Mouse (Mus musculus) lung, embryonic 14.5 days (tissue): ENCODE data around the gene Gpank1. TPM values are rescaled to one million over a fixed set of nuclear protein-coding genes. Genes with fewer than 3 reads are reported as not detected.

Source experiments
- ATAC-seq: fragments of 200-750 bp; cut with Nextera tagmentation; 2 replicates; pipeline ENCODE4 v1.8.0; 2017; ENCODE audit warnings: mild to moderate bottlenecking, moderate TSS enrichment, moderate library complexity; ENCODE audit not compliant: insufficient read depth
- DNase-seq: peaks from one replicate; pipeline ENCODE4 v3.0.0-alpha.2; 2015
- H3K27ac ChIP-seq: fragments of 300-500 bp; sonication (generic); 2 replicates; pipeline ENCODE4 v1.5.1; 2014; ENCODE audit warnings: low read depth, mild to moderate bottlenecking, moderate library complexity
- H3K27me3 ChIP-seq: fragments of 300-500 bp; sonication (generic); 2 replicates; pipeline ENCODE4 v1.6.1; 2014; ENCODE audit warnings: low read length, control low read depth; ENCODE audit not compliant: insufficient read depth
- H3K36me3 ChIP-seq: fragments of 300-500 bp; sonication (generic); 2 replicates; pipeline ENCODE4 v1.6.1; 2014; ENCODE audit warnings: control low read depth; ENCODE audit not compliant: insufficient read depth
- H3K4me1 ChIP-seq: fragments of 300-500 bp; sonication (generic); 2 replicates; pipeline ENCODE4 v1.6.1; 2014; ENCODE audit warnings: antibody characterized with exemption, control low read depth; ENCODE audit not compliant: insufficient read depth
- H3K4me2 ChIP-seq: fragments of 300-500 bp; sonication (generic); 2 replicates; pipeline ENCODE4 v1.6.1; 2014; ENCODE audit warnings: mild to moderate bottlenecking
- H3K4me3 ChIP-seq: fragments of 300-500 bp; sonication (generic); 2 replicates; pipeline ENCODE4 v1.5.1; 2014; ENCODE audit warnings: low read depth, low read length
- H3K9ac ChIP-seq: fragments of 300-500 bp; sonication (generic); 2 replicates; pipeline ENCODE4 v1.6.1; 2014
- H3K9me3 ChIP-seq: fragments of 300-500 bp; sonication (generic); 2 replicates; pipeline ENCODE4 v1.6.1; 2016; ENCODE audit warnings: low read depth, low read length, control low read depth
- CTCF ChIP-seq: IDR thresholded peaks from 2 replicates; pipeline ENCODE4 v1.5.1; 2016; ENCODE audit warnings: antibody characterized with exemption, low read depth
- WGBS: fragments of 180-500 bp; shearing (Covaris S2); extraction: QIAGEN DNeasy Blood & Tissue Kit; methylation state at CpG from one replicate; pipeline ENCODE4 v1.1.7; 2014; 5-methylcytosine and 5-hydroxymethylcytosine counted together
- polyA plus RNA-seq: library from polyadenylated mRNA; unstranded; fragments of >200 nt; fragmentation: Nextera tagmentation; extraction: Ambion mirVana; gene quantifications from 2 replicates; pipeline ENCODE4 v1.2.1, GENCODE M21; 2014

The Gpank1 gene
- polyA plus RNA-seq, 1 experiment from 2014 or later = 19.0 TPM

DNA sequence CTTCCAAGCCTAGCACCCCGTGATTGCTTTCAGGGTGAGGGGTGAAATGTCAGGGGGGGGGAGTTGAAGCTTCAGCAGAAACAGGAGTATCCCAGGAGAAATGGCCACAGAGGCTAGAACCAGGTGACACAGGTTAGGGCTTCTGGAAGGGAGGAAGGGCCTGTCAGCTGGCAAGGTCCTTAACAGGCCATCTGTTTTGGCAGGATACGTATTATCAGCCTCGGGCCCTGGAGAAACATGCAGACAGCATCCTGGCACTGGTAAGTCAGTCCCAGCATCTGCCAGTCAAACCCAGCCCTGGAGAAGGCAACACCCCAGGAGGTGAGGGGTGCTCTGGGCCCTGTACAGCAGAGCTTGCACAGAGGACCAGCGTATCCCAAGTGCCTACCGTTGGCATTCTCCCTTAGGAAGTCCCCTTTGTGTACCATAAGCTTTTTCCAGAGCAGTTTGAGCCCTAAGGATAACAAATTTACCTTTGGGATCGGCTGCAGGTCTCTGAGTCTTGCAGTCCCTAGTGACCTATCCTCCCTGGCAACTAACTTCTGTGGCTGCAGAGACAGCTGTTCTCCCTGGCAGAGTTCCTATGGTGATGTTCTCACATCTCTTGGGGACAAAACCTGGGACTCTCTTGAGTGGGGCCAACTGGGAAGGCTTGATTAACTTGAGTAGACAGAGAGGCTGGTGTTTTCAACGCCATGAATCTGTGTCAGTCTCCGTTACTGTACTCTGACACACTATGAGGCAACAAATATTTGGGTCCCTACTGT is 30.9 kb upstream of the Gpank1 start:
- ATAC-seq (no peak), DNase-seq (no peak)
- peaks cover 7% of the 10 kb centered on the region for H3K4me1 ChIP-seq
- 59% methylated on average over 8 of the region's 8 CpGs for WGBS
- H3K9me3 ChIP-seq = no peaks in the 10 kb centered on the region
- peaks cover 34% of the 10 kb centered on the region for H3K36me3 ChIP-seq
- H3K27ac ChIP-seq = 0 out of 2 replicates have a peak overlapping the region, but pooled peaks have one; percentile 2
- H3K4me3 ChIP-seq = peak overlapping the region; percentile 63
- peak overlapping the region; percentile 84 for H3K9ac ChIP-seq
- H3K4me2 ChIP-seq = peak overlapping the region; percentile 63
- no peaks in the 10 kb centered on the region for H3K27me3 ChIP-seq
- no peak for TF ChIP-seq CTCF

DNA sequence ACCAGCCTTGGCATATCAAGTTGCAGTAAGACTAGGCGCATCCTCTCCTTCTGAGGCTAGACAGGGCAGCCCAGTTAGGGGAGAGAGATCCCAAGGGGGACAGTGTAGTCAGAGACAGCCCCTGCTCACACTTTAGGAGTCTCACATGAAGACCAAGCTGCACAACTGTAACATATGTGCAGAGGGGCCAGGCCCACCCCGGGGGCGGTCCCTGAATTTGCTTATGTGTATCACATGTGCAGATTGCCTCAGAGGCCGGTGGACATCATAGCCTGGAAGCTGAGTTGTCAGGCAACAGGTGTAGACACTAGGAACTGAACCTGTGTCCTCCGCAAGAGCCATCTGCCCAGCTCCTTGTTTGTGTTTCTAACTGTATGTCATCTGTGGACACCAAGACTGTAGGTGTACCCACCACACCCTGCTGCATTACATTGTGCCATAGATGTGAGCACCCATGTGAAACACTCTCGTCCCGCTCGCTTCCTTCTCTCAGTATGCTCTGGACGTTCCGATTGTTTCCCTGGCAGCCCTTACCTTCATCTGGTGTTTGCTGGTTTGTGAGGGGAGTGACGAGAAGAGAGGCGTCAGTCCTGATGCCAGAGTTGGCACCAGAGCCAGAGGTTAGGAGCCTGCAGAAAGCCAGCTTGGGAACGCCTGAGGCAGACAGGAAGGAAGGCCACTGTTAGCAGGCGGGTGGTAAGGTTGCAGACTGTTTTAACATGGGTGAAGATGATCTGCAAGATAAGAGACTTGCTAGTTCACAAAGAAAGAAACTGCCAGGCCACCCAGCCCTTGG is 28.7 kb upstream of the Gpank1 start:
- H3K4me3 ChIP-seq = no peak overlapping the region
- no peak for TF ChIP-seq CTCF
- peaks cover 7% of the 10 kb centered on the region for H3K4me1 ChIP-seq
- H3K4me2 ChIP-seq = no peak overlapping the region
- H3K9me3 ChIP-seq = no peaks in the 10 kb centered on the region
- no peaks in the 10 kb centered on the region for H3K27me3 ChIP-seq
- WGBS = 84% methylated on average over 14 of the region's 14 CpGs
- no peak overlapping the region for H3K27ac ChIP-seq
- ATAC-seq (no peak), DNase-seq (no peak)
- H3K36me3 ChIP-seq = peaks cover 57% of the 10 kb centered on the region
- no peak overlapping the region for H3K9ac ChIP-seq

DNA sequence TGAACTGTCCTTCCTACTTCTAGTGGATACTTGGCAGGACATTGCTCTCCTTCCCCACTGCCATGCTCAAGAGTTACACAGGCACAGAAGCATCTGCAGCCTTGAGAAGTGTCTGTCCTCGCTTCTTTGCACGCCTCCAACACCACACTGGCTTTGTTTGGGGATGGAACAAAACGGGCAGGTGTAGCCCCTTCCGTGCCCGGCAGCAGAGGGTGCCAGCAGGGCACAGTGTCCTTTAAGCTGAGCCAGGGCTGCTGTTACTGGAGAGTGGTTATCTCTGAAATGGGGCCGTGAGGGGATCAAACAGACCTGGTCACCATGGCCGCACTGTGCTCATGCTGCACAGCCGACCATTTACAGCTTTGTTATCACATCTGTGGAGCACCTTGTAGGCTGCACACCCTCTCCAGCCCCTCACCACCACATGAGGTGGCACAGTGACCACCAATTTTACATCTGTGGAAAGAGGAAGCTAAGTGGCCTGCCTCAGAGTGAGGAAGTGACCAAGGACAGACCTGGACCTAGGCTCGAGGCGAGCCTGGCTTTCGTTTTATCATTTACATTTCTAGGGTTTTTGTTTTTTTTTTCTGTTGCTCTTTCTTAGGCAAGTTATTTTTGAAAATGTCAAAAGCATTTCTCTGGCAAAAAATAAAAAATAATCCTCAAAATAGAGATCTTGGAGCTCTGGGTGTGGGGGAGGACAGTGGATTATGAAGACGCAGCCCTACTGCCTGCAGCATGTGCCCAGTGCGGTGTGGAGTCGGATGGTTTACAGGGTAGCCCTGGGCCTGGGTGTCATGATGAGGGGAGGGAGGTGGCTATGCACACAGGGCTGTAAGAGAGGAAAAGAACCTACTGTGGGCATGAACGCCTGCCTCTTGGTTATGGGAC is 26.5 kb upstream of the Gpank1 start:
- H3K9me3 ChIP-seq = no peaks in the 10 kb centered on the region
- DNase-seq (no peak), ATAC-seq (no peak)
- no peak overlapping the region for H3K4me2 ChIP-seq
- H3K4me1 ChIP-seq = peaks cover 7% of the 10 kb centered on the region
- peaks cover 78% of the 10 kb centered on the region for H3K36me3 ChIP-seq
- WGBS = 86% methylated on average over 15 of the region's 15 CpGs
- no peak overlapping the region for H3K4me3 ChIP-seq
- no peak overlapping the region for H3K27ac ChIP-seq
- no peaks in the 10 kb centered on the region for H3K27me3 ChIP-seq
- TF ChIP-seq CTCF = no peak
- no peak overlapping the region for H3K9ac ChIP-seq

DNA sequence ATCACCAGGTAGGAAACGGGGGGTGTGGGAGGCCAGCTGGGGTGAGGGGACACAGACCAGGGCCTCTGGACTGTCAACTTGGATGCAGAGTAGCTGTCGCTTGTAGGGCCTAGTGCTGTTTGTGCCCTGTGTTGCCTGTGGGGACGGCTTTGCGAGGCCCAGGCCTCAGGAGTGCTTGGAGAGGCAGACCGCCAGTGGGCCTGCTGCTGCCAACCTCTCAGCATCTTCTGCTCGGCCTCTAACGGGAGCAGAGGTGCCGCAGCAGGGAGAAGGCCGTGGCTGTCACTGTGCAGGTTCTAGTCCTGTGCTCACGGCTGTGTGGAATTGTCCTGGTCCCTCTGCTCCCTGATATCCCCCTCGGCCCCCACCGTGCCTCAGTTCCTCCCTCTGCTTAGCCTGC is 24.7 kb upstream of the Gpank1 start:
- ATAC-seq = no peak
- 85% methylated on average over 12 of the region's 12 CpGs for WGBS
- Histone ChIP-seq H3K4me1 (no peaks in the 10 kb centered on the region), H3K27me3 (no peaks in the 10 kb centered on the region), H3K4me3 (no peak overlapping the region), H3K27ac (no peak overlapping the region), H3K36me3 (peaks cover 94% of the 10 kb centered on the region), H3K9me3 (no peaks in the 10 kb centered on the region), H3K9ac (no peak overlapping the region), H3K4me2 (no peak overlapping the region)
- no peak for DNase-seq
- TF ChIP-seq CTCF = no peak

DNA sequence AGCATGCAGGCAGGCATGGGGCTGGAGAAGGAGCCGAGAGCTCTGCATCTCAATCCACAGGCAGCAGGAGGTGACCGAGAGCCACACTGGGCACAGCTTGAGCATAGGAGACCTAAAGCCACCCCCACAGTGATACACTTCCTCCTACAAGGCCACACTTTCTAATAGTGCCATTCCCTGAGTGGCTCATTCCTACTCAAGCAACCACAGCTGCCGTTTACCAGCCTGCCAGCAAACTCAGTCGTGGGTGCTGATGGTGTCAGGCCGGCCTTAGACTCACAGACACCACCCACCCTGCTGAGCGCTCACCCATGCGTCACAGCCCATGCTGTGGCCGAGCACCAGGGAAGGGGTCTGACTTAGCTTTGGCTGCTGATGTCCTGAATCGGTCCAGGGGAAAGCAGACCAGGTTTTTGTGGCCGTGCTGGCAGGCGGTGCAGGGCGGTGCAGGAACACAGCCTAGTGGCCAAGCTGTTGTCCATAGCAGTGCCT is 24.0 kb upstream of the Gpank1 start:
- 81% methylated on average over 12 of the region's 12 CpGs for WGBS
- Histone ChIP-seq H3K27me3 (no peaks in the 10 kb centered on the region), H3K4me2 (no peak overlapping the region), H3K4me1 (no peaks in the 10 kb centered on the region), H3K9ac (no peak overlapping the region), H3K4me3 (no peak overlapping the region), H3K9me3 (no peaks in the 10 kb centered on the region), H3K36me3 (peaks cover 96% of the 10 kb centered on the region), H3K27ac (no peak overlapping the region)
- TF ChIP-seq CTCF = no peak
- ATAC-seq (no peak), DNase-seq (no peak)

DNA sequence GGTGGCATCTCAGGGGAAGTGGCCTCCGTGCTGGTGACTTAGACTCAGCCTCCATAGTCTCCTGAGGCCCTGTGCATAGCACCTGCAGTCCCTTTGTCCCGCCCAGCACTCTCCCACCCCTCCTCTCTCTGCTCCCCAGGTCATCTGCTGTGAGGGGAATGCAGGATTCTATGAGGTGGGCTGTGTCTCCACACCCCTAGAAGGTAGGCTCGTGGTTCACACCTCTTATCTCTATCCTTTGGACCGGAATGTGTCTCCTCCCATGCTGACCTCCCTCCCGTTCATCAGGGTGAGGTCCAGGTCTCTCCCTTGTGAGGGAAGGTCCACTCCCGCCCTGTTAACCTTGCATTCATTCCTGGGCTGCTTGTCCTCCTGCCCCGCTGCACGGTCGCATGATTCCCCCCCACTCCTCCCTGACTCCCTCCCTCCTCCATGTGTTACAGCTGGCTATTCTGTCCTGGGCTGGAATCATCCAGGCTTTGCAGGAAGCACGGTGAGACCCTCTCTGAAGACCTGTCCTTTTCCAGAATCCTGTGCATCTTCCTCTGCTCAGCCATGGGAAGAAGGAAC is 21.0 kb upstream of the Gpank1 start:
- H3K27ac ChIP-seq = no peak overlapping the region
- H3K4me2 ChIP-seq = no peak overlapping the region
- DNase-seq (no peak), ATAC-seq (no peak)
- TF ChIP-seq CTCF = no peak
- H3K27me3 ChIP-seq = no peaks in the 10 kb centered on the region
- no peak overlapping the region for H3K4me3 ChIP-seq
- H3K9me3 ChIP-seq = no peaks in the 10 kb centered on the region
- 63% methylated on average over 10 of the region's 10 CpGs for WGBS
- no peak overlapping the region for H3K9ac ChIP-seq
- H3K36me3 ChIP-seq = peaks cover 88% of the 10 kb centered on the region
- H3K4me1 ChIP-seq = no peaks in the 10 kb centered on the region
